Mouse (Mus musculus): ENCODE data around the gene Fth1.
"Not testable (repeated sequence)": the region's sequence is repeated elsewhere in the genome, so short reads cannot be mapped to it uniquely, and the experiment has no call there.

Fth1 gene

DNA sequence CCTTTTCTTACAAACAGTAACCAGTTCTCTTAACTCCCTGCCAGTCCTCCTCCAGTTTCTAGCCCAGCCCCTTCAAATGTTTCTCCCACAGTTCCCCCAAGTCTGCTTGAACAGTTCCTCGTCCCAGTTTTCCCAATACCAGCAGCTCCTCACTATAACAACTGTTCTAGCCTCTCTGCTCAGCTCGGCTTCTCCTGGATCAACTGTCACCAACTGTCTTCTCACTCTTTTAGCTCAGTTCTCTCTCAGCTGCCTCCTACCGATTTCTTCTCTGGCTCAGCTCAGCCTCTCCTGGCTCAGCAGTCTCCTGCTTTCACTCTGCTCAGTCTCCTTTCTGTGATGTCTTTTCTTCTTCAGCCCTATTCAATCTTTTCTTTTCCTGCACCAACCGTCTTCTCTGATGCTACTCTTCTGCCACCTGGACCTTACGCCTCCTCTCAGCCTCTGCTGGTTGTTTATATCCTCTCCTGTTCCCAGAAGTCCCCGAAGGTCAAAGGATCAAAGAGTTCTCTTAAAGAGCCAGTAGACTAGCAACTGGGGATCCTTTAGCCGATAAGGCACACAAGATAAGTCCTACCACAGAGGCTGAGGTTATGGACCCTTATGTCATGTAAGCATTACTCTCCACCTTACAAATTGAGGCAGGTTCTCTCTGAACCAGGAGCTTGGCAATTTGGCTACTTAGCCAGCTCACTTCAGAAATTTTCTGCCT lies 16.0 kb upstream of the Fth1 start:
- DNase-seq, result no peak

DNA sequence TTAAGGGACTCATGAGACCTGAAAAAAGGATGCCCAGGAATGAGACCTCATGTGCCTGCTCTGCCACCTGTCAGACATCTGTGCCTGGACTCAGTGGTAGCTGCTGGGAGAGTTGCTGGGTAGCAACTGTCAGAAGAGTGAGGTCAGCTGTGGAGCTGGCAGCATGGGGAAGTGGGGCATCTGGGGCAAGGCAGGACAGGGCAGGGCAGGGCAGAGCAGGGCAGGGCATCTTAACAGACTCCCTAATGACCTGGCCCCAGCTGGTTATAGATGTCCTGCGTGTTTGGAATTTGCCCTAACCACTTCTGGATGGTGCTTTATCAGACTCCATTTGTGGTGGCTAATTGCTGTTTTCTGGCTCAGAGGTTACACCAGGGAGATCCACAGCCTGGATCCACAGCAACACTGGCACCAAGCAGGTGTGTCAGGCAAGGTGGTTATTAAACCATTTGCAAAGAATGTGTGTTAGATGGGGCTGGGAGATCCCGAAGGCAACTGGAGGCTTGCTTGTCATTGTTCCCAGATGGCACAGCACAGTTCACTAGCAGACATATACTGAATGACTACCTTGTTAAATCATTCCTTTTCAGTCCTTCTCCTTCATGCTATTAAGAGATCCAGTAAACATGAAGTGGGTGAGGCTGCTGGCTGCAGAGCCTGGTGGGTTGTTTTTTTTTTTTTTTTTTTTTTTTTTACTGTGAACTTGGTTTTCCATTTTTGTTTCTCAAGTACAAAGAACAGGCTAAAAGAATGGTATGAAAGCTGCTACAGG lies 14.1 kb upstream of the Fth1 start:
- DNase-seq, result no peak

DNA sequence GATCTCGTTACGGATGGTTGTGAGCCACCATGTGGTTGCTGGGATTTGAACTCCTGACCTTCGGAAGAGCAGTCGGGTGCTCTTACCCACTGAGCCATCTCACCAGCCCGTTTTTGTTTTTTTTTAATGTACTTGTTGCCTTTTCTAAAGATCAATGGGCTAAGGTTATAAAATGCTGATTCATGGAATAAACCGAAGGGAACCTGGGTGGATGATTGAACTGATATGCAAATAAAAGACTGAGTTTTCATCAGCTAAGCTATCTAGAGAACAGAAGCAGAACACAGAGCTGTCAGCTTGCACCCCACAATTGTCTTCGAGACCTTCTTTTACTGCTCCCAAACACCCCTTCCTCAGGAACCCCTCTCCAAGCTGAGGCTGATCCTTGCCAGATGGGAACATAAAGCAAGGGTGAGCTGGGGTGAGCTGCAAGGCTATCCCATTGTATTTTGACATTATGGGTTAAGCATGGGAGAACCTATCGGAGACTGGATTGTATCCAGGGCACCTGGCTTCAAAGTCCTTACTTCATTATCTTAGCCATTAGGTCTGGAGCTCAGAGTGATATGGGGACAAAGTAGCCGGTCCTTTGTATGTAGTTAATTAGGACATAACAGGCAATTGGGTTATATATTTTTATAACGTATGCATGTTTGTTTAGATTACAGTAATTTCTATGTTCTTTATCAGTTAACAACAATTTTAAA lies 12.2 kb upstream of the Fth1 start:
- no peak for DNase-seq

DNA sequence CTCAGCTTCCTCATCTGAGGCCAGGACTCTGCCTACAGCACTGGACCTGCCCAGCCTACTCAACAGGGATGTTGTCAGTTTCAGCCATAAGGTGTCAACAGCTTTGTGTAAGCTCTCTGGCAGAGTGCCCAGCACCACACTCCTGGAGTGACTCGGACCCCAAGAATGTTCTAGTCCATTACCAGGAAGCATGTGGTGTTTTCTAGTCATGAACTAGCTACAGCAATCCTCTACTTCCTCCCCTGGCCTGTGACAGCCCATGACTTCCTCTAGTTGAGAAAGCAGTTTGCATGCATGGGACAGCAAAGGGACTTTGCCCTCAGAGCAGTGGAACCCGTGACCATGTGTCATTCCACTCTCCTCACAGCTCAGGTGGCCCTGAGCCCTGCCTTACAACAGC lies 5.5 kb upstream of the Fth1 start:
- DNase-seq, result not testable (repeated sequence)

DNA sequence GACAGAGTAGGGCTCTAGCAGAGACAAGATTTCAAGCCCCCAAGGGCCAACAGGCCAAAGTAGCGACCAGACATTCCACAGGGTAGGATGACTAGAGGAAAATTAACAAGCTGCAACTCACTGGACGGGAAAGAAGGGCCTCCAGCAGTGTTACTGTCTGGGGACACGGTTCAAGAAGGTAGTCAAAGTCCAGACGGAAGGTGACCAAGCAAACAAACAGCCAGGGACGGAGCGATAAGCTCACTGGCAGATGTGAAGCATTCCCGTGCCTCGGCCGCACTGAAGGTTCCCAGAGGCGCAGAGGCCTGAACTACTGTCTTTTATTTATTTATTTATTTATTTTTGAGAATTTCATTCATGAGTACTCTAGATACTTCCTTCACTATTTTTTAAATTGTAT lies 3.3 kb upstream of the Fth1 start:
- DNase-seq, result no peak

DNA sequence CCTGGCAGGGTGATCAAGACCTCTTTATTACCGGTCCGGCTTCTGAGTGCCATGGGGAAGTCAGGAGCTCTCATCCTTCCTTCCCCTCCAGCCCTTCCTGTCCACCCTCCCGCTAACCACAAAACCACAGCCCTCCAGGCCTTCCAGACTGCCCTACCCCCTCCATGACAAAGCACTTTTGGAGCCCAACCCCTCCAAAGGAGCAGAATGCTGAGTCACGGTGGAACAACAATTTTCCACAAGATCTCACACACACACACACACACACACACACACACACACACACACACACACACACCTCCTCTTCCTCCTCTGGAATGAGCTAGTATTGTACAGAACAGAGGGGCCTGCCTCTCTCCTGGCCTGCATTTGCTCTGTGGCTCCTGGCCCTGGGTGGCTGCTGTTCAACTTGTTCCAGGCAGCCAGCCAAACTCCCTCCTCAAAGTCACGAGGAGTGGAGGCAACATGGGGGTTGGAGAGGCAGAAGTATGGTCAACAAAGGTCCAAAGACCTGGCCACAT lies 1.9 kb upstream of the Fth1 start:
- peak; percentile 42 to 45 for DNase-seq

DNA sequence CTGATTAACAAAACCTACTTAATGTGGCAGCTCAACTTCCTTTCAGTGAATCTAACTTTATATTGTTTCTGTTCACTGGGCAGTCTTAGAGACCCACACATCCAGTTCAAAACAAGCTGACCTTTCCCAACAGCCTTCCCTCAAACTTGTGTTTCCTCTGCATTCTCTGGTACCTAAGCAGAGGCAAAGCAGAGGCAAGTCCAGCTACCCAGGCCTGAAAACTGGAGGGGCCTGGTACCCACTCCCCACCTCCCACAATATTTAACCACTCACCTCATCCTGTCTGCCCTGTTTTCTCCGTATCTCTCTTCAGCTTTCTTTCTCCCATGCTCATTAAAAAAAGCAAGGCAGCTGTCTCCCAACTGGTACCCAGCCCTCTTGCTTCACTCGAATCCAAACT lies 1.2 kb upstream of the Fth1 start:
- DNase-seq, result no peak

DNA sequence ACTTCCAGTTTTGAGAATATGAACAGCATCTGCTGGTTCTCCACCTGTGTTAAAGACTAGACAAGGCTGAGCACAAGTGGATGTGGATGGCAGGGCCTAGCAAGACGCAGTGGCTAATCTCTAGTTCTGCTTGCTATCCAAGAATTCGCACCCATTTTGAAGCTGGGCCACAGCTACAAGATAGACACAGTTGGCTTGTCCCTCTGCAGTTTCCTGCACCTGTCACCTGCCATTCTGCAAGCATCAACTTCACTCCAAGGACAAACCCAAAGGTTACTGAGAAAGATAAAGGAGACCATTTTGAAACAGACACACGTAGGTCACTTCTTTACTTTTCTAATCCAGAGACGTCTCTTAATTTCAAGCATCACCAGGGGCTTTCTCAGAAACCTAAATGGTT lies 1.2 kb downstream of the Fth1 start:
- DNase-seq, result peak; percentile 17 to 30

DNA sequence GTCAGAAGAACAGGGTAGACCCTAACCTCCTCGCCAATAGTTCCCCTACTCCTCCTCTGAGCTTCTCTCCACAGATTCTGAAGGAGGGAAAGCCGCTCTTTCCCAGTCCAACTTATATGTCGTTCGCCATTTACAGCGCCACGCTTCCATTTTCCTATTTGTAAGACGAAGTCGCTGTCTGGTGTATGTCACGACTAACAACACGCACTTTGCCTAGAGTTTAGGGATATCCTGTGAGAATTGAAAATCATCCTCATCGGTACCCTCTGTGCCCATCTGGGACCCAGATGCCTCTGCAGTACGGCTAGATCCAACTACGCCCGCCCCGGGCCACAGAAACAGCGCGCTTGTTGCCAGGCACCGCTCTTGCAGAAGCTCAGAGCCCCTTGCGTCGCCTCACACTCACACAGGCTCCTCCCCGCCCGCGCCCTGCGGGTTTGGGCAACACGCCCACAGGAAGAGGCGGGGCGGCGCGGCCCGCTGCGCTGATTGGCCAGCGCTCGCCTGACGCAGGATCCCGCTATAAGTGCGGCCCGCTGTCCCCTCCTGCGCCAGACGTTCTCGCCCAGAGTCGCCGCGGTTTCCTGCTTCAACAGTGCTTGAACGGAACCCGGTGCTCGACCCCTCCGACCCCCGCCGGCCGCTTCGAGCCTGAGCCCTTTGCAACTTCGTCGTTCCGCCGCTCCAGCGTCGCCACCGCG lies 1.9 kb downstream of the Fth1 start:
- peak; percentile 92 to 97 for DNase-seq

DNA sequence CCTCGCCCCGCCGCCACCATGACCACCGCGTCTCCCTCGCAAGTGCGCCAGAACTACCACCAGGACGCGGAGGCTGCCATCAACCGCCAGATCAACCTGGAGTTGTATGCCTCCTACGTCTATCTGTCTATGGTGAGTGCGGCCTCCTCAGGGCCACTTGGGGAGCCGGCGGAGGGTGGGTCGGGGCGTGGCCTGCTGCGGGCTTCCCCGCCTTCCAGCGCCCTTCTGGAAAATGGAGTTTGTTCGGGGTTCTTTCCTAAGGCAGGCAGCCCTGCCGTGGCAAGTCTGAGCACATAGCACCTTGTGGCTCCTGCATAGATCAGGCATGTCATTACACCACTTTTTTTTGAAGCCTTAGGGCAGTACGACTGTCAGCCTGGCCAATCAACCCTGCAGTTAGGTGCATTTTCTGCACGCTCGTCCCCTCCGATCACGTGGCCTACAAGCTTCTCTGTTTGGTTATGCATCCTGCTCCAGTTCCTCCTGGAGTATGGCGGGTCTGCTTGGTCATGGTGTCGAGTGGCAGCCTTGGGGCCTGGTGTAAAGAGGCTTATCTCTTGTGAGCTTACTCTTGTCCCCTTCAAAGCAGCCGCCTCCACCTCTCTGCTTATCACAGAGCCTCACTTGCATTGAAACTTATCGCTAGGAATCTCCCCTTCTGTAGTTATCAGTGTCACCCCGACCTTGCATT lies 2.6 kb downstream of the Fth1 start:
- peak; percentile 73 to 76 for DNase-seq

DNA sequence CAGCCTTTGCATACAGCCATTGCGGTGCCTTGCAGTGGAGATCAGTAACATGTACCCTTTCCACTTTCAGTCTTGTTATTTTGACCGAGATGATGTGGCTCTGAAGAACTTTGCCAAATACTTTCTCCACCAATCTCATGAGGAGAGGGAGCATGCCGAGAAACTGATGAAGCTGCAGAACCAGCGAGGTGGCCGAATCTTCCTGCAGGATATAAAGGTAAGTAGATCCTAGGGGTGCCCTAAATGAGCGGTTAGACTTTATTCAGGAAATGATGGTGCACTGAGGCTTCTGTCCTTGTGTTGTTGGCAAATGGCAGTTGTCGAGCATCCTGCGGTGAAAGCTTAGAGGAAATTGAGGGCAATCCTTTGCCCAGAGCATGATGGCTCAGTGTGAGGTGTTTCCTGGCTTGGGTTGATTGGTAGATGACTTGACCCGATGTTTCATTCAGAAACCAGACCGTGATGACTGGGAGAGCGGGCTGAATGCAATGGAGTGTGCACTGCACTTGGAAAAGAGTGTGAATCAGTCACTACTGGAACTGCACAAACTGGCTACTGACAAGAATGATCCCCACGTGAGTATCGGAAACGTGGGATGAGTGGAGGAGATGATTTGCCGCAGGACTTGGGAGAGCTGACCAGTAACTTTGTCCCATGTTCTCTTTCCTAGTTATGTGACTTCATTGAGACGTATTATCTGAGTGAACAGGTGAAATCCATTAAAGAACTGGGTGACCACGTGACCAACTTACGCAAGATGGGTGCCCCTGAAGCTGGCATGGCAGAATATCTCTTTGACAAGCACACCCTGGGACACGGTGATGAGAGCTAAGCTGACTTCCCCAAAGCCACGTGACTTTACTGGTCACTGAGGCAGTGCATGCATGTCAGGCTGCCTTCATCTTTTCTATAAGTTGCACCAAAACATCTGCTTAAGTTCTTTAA lies 4.0 kb downstream of the Fth1 start:
- DNase-seq, result no peak

DNA sequence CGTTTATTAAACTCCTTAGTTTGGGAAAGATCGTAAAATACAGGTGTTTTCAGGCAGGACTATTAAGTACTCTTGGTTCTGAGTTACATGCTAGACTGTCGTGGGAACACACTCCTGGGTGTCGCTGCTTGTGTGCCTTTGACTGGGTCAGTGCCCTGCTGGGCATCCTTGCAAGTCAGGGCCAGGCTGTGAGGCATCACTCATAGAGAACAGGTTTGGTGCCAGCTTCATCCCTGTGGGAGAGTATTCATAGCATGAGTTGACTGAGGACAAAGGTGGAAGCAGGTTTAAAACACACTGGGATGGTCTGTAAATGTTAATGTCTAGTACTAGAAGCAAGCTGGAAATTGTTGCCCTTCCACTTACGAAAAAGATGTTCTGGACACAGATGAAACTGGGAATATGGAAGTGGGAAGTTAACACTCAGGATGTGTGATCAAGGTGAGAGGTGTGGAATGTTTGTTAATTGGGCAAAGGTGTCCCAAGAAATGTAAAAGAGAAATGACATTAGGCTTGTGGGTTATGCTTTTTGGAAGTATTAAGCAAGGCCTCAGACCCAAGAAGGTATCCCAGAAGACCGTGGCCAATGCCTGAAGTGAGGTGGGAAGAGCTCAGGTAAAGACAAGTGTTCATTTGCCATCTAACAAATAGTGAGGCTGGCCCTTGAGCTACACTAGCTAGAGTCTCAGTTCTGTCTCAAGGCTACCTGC lies 4.9 kb downstream of the Fth1 start:
- DNase-seq, result no peak

DNA sequence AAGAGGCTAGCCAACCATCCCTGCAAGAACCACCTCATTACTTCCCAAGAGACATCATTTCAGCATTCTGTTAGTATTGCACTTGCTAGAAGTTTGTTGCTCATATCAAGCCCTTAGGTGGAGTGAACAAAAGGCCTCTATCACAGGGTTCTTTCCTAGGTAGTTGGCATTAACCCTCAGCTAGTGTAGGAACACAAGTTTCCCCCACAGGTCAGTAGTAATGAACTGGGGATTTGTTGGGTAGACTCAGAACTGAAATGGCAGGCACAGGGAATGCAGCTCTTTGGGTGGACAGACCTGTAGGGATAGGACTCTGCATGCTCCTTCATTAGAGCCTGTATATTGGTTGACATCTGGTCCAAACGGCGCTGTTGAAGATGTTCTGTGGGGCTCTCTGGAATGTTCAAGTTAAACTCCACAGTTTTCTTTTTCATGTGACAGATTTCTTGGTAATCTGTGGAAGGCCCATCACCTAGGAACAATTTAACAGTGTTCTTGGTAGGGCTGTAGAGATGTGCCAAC lies 5.6 kb downstream of the Fth1 start:
- no peak for DNase-seq

DNA sequence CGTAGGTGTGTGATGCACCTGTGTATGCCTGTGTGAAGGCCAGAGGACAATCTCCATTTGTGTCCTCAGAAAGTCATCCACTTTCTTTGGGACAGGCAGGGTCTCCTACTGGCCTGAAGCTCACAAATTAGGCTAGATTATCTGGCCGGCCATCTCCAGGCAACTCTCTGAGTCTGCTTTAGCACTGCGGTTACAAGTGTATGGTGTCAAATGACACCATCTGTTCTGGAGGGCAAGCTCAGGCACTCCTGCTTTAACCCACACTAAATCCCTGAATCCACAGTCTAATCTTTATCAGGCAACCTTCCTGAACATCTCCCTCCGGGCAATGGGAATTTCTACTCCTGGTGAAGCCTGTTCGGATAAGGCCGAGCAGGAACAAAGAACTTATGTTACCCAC lies 6.8 kb downstream of the Fth1 start:
- no peak for DNase-seq

DNA sequence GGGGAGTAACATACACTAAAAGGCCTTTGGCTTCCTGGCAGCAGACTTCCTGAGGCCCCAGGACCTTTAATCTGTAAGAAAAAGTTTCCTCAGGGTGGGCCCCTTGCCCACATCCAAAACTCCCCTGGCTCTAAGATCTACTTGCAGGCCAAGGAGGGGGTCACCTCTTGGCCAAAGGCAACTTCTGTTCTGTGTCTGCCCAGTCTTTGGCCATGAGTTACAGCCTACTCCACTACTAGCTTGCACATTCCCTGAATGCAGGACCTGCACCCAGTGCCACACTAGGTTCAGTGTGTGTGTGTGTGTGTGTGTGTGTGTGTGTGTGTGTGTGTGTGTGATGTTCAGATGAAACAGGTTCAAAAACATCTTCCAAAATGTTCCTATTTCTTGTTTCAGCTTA lies 7.2 kb downstream of the Fth1 start:
- no peak for DNase-seq

DNA sequence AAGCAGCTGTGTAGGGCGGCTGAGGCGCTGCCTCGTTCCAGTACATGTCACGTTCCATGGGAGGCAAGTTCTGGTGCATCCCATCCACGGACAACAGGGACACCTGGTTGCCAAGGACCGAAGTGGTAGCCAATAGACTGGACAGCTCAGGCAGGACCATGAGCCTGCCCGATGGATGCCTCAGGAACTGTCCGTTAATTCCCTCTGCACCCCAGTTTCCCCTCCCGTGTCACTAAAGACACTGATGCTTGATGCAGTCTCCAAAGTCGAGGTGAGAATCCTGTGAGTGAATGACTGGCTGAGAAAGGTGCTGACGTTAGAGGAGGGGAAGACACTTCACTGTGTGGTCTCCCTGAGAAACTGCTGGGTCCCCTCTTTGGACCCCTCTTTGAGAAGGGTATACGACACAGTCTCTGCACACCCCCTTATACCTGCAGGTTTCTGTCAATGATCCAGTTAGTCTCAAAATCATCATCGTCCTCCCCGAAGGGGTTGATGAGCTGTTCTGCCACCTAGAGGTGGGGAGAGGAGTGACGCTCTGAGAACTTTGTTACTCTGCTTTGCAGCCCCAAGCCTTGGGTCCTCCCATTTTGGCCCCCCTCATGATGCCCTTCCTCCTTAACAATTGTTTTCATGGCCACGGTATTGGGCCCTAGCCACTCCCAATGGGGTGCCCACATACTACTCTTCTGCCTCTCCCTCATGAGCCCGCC lies 8.9 kb downstream of the Fth1 start:
- peak in 1 of 2 experiments; percentile 23 for DNase-seq

DNA sequence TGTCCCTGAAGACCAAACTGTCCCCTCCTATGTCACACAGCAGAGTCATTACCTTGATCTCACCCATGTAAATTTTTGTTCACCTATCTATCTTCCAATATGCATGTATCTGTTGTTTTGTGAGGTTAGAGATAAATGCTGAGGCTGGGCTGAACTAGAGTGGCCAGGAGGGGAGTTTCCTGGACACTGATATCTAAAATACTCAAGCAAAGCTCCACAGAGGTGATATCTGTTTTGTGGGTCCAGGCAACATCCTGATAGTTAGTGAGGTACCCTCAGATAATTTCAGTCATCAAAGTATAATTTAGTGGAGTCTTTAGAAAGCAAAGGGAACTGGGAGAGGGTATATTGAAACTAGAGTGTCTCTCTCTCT lies 9.5 kb downstream of the Fth1 start:
- DNase-seq, result no peak

DNA sequence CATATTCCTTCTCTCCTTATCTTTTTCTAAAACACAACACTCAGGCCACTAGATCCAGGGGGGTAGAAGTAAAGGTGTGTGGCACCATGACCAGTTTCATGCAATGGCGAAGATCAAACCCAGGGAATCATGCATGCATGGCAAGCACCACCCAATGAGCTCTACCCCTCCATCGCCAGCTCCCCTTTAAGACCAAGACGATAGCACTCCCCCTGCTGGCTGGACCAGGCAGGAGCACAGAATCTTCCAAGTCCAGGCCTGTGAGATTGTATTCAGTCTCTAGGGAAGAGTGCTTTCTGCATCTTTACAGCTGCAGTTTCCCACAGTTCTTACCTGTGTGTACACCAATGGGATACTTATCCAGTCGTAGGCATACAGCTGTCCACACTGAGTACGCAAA lies 10.9 kb downstream of the Fth1 start:
- DNase-seq, result peak; percentile 64 to 66
